27 mouse cellular contexts compared by ENCODE assay signal in genomic region chr10:111024746-111025145, GRCm38 (mm10).
"Had no signal": no experiment of that assay in that cellular context is flagged by ENCODE, and none has a peak within 500 bp of the region (broad histone marks: within the 10 kb centered on the region; RNA-seq: fewer than 3 reads in every experiment).

No protein-coding gene starts in this region.

- H3K27ac ChIP-seq: heart, adult 2 months; heart, embryonic 13.5 days; heart, embryonic 15.5 days; hindbrain, embryonic 13.5 days; hindbrain, embryonic 15.5 days; hindbrain, postnatal 0 days; kidney, embryonic 15.5 days; kidney, postnatal 0 days; limb, embryonic 13.5 days; limb, embryonic 15.5 days; liver, embryonic 12.5 days; liver, embryonic 14.5 days had no signal

- H3K4me2 ChIP-seq: heart, embryonic 11.5 days; heart, embryonic 13.5 days; heart, embryonic 15.5 days; hindbrain, embryonic 13.5 days; hindbrain, embryonic 15.5 days; kidney, embryonic 15.5 days; limb, embryonic 13.5 days; limb, embryonic 15.5 days; liver, embryonic 12.5 days had no signal

- H3K9me3 ChIP-seq: heart, embryonic 13.5 days; heart, embryonic 15.5 days; hindbrain, embryonic 13.5 days; hindbrain, embryonic 15.5 days; kidney, embryonic 15.5 days; limb, embryonic 13.5 days; limb, embryonic 15.5 days; liver, embryonic 12.5 days had no signal

- ATAC-seq: hindbrain, postnatal 0 days; intestine, embryonic 16.5 days; liver, embryonic 12.5 days had no signal

- H3K4me1 ChIP-seq: hindbrain, embryonic 13.5 days; hindbrain, embryonic 15.5 days; kidney, embryonic 15.5 days; limb, embryonic 13.5 days; limb, embryonic 15.5 days; liver, embryonic 12.5 days had no signal

- H3K36me3 ChIP-seq: heart, embryonic 13.5 days; heart, embryonic 15.5 days; hindbrain, embryonic 13.5 days; hindbrain, embryonic 15.5 days; kidney, embryonic 15.5 days; limb, embryonic 13.5 days; limb, embryonic 15.5 days; liver, embryonic 12.5 days had no signal

- DNase-seq: gastrocnemius, postnatal 14 days; gastrocnemius, postnatal 36 days; heart, adult 11 months; heart, adult 2 months; heart, postnatal 14 days; heart, postnatal 36 days; kidney, adult 11 months; kidney, adult 2 months; kidney, adult 9 months; kidney, postnatal 14 days; kidney, postnatal 36 days; layer of hippocampus, adult 9-11 months; layer of hippocampus, postnatal 36 days; left cerebral cortex, postnatal 4 days had no signal

- H3K9ac ChIP-seq: heart, embryonic 13.5 days; heart, embryonic 15.5 days; hindbrain, embryonic 13.5 days; hindbrain, embryonic 15.5 days; kidney, embryonic 15.5 days; limb, embryonic 13.5 days; limb, embryonic 15.5 days; liver, embryonic 12.5 days; liver, embryonic 14.5 days had no signal

- H3K4me3 ChIP-seq: heart, adult 2 months; heart, embryonic 13.5 days; heart, embryonic 15.5 days; hindbrain, embryonic 13.5 days; hindbrain, embryonic 15.5 days; kidney, embryonic 15.5 days; limb, embryonic 13.5 days; limb, embryonic 15.5 days; liver, embryonic 12.5 days had no signal

- H3K27me3 ChIP-seq: heart, embryonic 13.5 days; heart, embryonic 15.5 days; hindbrain, embryonic 13.5 days; hindbrain, embryonic 15.5 days; kidney, embryonic 15.5 days; limb, embryonic 13.5 days; limb, embryonic 15.5 days; liver, embryonic 12.5 days had no signal
